Mouse (Mus musculus) B cell, adult 67 days (primary cell): ENCODE data around the gene Cacng7. TPM values are rescaled to one million over a fixed set of nuclear protein-coding genes. Genes with fewer than 3 reads are reported as not detected.

Experiments used
- total RNA-seq, 2 experiments: library from RNA; stranded (reverse); gene quantifications; 4 replicates each; pipeline ENCODE4 v1.2.4; 2023

The Cacng7 gene
- not detected for total RNA-seq

DNA sequence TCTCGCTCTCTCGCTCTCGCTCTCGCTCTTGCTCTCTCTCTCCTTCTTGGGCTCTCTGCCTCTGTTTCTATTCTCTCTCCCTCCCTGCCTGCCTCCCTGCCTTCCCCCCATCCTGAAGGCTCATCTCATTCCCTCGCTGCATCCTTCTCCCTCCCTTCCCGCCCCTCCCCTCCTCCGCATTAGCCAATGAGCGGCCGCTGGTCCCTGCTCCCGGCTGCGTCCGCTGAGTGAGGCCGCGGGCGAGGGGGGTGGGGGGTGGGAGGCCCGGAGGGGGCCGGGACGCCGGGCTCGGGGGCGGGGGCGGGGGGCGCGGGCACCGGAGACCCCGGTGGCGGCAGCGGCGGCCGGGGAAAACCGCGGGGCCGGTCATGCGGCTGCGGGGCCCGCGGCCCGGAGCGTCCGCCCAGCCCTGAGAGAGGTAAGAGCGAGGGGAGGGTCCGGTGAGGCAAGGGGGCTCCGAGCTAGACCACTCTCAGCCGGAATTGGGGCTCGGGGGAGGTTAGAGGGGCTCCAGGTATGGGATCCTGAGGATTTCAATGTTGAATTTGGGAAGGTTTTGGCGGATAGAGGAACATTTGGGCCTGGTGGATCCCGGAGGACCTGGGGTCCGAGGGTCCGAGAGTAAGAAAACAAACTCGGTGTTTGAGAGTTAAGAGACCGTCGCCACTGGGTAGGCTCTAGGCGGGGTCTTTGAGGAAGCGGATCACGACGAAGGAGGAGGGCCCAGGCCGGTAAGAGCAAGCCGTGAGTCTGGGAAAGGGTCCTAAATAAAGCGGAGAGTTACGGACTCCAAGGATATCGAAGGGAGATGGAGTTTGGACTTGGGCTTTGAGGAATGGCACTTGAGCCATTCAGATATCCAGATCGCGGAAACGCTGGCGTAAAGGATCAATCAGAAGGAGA lies at the start of gene Cacng7:
Gene Cacng7 (plus strand): TSS at position 337 of the 903 bp plus-strand sequence.

GRCm38 (mm10) chr7:3288976-3289970 lies 43.5 kb upstream of the Cacng7 start, which contains the start of the genes Myadm and Prkcg:
Myadm (plus strand) TSS chr7:3289080.
Prkcg (plus strand) TSS chr7:3289179.

GRCm38 (mm10) chr7:3390413-3391080 lies 57.8 kb downstream of the Cacng7 start, which contains the start of gene Cacng8:
Cacng8 (plus strand) TSS chr7:3390683.

Other genes starting within 250 kb of the Cacng7 start
- gene AU018091, start 163.8 kb upstream of the Cacng7 start, total RNA-seq = not detected
- under 1 TPM in 1 of 2 experiments, not detected in 1; 0.09 TPM for gene Nlrp12, start 83.2 kb upstream of the Cacng7 start, total RNA-seq
- 10 to 100 TPM; 56.8 to 97.7 TPM for gene Myadm, start 43.9 kb upstream of the Cacng7 start, total RNA-seq
- gene Prkcg, start 43.8 kb upstream of the Cacng7 start, total RNA-seq = 10 to 100 TPM in 1 of 2 experiments, 1 to 10 TPM in 1; 7.9 to 16.6 TPM
- not detected for gene Cacng8, start 57.7 kb downstream of the Cacng7 start, total RNA-seq
- not detected for gene Cacng6, start 91.2 kb downstream of the Cacng7 start, total RNA-seq
- gene Tarm1, start 169.7 kb downstream of the Cacng7 start, total RNA-seq = not detected